Mouse (Mus musculus): ENCODE data around the gene Mapk12.
A peak's percentile ranks its signal among the peaks of the same experiment; 100 is the strongest.

Gene Mapk12

DNA sequence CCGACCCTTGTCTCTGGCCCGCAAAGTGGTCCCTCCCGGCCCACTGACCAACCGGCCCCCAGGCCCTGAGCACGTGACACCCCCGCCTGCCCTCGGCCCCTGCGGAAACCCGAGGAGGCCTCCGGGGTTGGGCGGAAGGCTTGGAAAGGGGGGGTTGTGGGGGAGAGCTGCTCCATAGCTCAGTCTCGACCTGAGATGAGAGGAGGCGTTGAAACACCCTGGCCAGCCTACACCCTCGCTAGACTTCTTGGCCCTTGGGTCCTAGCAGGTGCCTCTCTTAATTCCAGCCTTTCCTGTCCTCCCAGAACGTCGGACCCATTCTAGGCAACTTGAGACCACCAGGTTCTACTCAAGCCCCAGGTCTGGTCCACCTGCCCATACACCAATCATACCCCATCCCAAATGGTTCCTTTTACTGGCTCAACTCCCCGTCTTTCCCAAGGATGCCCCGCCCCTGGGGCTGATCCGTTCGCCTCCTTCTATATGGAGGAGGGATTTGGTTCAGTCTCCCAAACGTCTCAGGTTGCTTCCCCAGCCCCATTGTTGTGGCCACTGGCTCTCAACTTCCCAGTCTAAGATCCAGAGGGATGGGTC is at the start of gene Mapk12:
TSS of gene Mapk12 (minus strand) at position 45 of the 594 bp plus-strand sequence.
- peak; percentile 58 for DNase-seq (ENCODE audit: low spot score)

DNA sequence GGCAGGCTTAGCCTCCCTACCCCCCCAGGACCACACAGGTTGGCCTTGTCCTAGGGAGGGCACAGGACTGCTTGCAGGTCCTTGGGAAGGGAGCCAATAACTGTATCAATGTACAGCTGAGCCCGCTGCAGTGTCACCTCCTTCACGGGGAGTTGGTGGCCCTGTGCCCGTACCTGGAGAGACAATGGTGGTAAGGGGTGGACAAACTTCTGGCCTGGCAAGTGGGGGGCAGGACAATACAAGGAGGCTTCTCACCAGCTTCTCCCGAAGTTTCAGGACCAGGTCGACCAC is 44.4 kb upstream of the Mapk12 start:
- no peak for DNase-seq (ENCODE audit: low spot score)

DNA sequence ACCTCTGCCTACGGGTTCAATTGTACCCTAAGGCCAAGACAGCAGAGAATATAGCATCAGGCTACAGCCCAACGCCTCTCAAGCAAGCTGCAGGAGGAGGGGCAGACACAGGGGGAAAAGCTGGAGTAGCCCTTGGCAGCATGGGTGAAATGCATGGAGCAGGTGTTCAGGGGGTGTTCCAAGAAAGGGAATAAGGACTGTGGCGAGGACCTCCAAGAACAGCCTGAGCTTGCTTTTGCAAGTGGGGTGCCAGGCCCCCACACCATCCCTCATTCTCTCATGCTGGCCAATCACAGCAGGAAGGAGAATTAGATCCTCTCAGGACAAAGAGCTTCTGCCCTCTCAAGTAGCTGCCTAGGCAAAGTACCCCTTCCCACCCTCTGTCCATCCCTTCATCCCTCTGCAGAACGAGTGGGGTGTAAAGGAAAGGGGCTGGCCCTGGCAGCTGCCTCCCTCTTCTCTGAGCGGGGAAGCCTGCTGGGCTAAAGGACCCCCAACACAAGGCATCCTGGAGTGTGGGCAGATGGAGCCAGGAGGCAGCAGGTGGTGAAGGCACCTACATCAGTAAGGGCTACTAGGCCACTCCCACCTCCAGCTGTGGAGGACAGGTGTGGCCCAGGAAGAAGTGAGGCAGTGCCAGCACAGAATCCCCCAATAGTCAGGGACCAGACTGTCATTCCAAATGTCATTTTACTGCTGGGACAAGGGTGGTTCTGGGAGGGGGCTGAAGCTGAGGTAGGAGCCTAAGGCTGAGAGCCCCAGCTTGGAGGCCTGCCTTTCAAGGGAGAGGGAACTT is 43.8 kb upstream of the Mapk12 start:
- no peak for DNase-seq (ENCODE audit: low spot score)

DNA sequence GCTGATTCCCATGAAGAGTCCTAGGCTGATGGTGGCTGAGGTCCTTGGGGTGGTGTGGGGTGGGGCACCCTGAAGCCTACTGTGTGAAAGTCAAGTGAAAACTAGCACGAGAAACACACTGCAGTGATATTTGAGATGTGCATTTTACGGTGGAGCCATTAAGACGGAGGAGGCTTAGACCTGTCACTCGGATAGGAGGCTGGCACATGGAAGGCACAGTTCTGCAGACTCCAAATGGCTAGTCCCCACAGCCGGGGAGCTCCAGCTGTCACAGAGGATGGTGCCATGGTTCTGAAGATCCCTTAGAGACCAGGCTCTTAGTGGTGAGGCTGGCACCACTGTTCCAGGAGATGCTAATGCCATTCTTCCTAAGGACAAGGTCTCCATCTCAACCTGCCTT is 42.3 kb upstream of the Mapk12 start:
- DNase-seq (ENCODE audit: low spot score) = no peak

DNA sequence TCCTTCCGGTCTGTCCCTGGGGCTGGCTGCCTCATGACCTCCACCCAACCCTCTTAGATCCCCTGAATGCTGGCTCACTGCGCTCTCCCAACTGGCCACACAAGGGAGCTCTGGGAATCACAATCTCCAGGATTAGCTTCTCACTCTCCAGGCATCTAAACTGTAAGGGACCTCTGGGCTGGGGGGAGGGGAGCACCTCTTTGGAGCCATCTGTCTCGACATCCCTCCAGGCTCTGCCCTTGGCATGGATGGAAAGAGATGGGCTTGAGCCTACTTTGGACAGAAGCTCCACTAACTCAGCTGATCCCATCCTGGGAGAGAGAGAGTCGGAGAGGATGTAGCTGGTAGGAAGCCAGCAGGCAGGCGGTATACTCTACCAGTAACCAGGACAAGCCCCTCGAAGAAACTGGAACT is 41.8 kb upstream of the Mapk12 start:
- DNase-seq (ENCODE audit: low spot score) = no peak

DNA sequence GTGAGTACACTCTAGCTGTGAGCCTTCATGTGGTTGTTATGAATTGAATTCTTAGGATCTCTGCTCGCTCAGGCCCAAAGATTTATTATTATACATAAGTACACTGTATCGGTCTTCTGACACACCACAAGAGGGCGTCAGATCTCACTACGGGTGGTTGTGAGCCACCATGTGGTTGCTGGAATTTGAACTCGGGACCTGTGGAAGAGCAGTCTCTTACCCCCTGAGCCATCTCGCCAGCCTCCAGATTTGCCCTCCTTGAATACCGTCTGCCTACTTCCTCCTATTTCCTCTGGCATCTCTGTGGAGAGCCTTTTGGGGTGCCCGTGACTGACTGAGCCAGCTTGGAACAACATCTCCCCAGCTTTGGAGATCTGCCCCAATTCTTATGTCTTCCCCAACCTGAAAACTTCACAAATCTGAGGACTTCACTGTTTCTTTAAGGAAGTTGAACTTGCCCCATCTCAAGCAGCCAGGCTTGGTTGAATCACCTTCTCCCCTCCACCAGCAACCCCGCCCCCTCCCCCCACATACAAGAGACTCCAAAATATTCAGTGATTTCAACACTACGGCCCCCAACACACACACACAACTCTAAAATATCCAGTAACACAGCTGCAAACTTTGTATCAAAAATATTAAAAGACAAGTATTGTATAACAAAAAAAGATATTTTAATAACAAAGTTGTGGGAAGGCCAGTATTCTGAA is 41.2 kb upstream of the Mapk12 start:
- no peak for DNase-seq (ENCODE audit: low spot score)

DNA sequence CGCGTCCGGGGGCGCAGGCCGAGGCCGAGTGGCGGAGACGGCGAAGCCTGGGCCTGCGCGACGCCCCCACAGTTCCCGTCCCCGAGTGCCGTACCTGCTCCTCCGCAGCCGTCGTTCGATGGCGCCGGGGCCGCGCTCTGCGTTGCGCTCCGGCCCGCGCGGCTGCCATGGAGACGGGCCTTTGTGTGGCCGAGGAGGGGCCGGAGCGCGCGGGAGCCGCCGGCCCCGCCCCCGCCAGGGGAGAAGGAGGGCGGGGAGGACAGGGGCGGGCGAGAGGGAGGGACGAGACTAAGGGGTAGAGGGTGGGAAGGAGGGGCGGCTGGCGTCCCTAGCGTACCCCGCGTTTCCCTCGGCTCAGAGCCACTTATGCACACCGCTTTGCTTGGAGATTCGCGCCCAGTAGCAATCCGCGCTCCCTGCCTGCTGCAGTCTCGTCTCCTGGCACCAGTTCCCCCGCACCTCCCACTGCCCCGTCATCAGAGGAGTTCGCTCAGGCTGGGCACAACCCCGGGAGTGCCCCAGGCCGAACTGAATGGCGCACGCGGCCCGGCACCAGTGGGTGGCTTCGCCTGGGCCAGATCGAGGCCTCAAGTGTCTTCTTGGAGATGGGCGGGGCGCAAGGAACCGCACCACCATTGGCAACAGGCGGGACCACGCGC is 40.2 kb upstream of the Mapk12 start, which contains the start of gene Plxnb2:
TSS of gene Plxnb2 (minus strand) at position 218 of the 659 bp plus-strand sequence.
- peak; percentile 82 for DNase-seq (ENCODE audit: low spot score)

DNA sequence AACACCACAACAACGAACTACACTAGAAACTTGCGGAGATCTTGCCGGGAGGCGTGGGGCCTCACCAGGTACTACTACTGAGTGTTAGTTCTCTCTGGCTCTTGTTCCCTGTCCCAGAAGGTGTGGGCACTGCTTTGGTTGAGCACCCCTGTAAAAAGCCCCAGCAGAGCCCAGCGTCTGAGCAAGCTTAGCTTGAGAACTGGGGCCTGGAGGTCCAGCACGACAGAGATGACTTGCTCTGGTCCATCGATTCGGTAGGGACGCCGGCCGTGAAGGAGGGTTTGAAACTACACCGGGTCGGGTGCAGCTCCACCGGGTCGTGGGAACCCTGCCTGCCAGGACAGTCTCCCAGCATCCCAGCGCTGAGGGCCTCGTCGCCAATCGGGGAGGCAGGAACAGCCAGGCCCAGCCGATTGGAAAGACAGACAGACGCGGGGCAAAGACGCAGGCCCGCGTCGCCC is 39.6 kb upstream of the Mapk12 start:
- peak; percentile 17 for DNase-seq (ENCODE audit: low spot score)

DNA sequence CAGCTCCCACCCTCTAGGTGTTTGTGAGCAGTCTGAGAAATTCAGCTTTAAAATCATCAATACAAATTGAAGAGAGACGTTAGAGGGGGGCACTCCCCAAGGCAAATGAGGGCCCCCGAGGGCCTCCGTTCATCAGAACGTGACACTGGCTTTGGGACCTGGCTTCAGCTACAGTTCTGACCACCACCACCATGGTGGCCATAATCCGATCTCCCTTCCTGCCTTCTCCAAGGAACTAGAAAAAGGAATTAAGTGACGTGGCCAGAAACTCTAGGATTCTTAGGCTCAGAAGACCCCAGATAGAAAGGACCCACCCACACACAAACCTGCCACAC is 39.1 kb upstream of the Mapk12 start:
- DNase-seq (ENCODE audit: low spot score) = no peak

DNA sequence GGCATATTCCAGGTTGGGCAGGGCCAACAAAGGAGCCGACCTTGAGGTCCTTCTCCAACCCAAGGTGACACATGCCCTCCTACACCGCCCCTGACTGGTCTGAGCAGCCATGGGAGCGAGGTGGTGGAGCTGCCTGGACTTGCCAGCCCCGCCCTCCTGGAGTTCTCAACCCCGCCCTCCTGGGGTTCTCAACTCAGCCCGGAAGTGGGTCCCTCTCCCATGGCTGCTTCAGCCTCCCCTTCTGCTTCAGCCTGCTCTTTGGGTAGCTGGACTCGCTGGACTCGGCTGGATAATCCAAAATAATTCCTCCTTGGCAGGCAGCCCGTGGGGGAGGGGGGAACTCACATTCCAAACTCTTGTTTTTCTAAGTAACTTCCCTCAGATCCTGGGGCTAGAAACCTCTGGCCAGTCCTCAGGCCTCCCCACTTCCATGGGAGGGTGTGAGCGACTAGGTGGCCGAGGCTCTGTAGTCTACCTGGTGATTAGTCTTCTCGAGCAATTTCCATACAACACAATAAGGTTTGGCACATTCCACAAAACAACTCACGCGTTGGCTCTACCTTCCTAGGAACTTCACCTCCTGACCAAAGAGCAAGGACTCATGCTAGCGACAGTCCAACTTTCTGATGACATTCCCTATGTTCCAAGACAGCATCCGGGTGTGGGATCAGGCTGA is 38.6 kb upstream of the Mapk12 start:
- DNase-seq (ENCODE audit: low spot score) = peak; percentile 88

DNA sequence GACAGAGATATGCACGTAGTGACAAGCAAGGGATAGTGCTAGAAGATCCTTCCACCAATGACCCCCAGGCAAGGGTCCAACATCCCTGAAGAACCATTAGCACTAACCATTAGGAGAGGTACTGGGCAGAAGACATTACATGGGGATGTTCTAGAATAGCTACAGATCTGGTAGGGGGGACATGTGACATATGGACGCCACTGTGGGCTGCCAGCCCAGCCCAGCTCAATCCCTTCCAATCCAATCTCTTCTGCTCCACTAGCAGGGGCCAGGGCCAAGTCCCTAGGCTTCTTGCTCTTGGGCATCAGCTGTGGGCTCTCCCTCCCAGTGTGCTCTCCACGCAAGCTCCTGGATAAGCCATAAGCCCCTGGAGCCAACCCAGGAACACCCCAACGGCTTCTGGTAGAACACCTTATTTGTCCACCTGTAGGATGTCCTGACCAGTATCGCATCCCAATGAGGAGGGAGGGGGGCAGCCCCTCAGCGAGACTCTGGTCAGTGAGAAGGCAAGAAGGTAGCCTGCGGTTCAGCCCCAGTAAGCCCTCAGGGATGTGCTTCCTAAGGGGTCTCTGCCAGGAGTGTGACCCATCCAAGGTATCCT is 37.9 kb upstream of the Mapk12 start:
- DNase-seq (ENCODE audit: low spot score) = no peak

DNA sequence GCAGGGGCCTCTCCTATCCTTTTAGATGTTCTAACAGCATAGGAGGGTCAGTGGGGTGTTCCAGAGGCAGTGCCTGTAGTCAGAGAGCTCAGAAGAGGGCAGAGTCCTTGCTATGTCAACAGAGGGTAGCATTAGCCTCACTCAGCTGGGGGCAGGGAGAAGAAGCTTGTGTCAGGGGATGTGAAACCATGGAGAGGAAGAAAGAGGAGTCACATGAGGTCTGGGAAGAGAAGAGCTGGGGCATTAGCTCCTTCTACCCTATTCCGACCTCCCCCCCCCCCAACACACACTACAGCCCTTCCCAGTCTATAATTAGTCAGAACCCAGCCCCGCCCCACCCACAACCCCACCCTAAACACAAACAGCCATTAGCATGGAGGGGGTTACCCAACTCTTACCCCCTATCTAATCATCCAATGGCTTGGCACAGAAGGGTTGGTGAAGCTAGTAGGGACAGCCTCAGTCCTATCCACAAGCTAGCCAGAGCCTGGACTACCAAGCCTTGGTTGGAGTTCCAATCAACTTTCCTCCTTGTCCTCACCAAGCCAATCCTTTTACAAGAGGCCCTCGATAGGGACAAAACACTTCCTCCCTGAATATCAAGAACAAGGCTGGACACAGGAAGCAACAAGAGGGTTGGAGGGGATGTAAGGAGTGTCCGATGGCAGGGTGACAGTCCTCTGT is 37.2 kb upstream of the Mapk12 start:
- no peak for DNase-seq (ENCODE audit: low spot score)

DNA sequence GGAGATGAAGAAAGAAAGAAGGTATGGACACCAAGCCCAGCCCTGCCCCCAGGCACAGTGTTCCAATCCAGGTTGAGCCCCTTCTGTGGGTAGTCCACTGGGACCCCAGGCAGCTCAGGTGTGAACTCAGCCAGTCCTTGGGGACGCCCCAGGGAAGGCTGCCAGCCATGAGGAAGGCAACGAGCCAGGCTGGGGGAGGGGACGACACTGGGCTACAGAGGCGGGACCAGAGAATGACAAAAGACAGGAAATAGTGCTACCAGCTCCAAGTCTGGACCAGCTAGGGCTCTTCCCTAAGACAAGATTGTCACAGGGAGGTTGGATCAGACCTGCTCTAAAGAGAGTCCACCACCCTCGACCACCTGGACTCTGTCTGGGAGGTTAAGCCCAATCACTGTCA is 36.6 kb upstream of the Mapk12 start:
- DNase-seq (ENCODE audit: low spot score) = peak; percentile 90

DNA sequence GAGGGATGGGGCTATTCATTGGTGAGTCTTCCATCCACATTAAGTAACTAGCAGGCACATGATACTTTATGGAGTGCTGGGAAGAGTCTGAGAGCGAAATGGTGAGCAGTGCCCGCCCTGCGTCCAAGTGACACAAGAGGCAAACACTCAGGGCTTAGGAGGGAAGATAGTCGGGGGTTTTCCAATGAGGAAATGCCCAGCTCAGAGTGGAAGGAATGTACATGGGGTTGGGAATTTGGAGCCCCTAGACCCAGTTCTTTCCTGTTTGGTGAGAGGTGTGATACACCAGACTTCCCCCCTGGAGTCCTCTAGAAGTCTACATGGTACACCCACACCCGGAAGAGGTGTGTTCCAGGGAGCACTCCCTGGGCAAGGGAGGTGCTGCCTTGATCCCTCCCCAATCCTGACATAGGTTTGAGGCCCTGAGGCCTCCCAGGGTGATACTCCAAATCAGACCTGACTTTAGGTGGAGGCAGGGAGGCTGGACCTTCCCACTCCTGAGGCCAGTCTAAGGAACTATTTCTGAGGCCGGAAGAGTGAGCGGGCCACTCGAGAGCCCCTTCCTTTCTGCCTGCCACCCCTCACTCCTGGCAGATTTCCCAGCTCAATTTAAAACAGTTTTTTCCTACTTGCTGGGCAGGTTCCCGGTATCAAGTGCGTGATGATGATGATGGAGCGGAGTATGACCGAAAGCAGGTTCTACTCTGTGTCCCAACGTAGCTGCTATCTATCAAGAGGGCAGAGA is 35.1 kb upstream of the Mapk12 start:
- no peak for DNase-seq (ENCODE audit: low spot score)

DNA sequence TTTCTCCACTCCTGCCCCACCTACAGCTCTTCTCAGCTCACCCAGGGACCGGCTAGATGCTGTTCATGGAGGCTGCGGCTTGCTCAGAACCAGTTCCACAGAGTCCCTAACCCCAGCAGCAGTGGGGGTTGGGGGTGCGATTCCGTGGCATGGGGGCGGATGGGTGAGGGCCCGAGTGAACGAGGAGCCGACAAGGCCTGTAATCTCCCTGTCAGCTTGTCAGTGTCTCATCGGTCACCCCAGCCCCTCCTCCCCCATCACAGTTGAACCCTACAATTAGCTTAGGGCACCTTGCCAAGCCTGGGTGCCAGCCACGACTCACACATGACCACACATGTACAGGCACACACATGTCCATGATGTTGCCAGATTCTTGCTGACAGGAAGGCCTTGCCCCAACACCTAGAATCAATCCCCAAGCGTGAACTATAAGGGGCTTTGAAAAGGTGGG is 34.4 kb upstream of the Mapk12 start:
- DNase-seq (ENCODE audit: low spot score) = no peak

DNA sequence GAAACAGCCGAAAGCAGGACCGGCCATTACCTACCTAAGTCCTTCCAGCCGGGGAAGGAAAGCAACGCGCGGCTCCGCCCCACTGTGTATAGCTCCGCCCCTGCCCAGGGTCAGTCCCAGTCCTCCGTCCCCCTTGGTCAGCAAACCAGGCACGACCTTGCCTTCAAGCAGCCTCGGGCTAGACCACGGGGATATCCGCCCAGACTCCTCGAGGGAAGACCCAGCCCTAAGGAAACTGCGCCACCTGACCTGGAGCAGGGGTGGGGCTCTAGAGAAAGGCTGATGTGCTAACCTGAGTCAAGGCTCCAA is 33.4 kb upstream of the Mapk12 start:
- peak; percentile 69 for DNase-seq (ENCODE audit: low spot score)

DNA sequence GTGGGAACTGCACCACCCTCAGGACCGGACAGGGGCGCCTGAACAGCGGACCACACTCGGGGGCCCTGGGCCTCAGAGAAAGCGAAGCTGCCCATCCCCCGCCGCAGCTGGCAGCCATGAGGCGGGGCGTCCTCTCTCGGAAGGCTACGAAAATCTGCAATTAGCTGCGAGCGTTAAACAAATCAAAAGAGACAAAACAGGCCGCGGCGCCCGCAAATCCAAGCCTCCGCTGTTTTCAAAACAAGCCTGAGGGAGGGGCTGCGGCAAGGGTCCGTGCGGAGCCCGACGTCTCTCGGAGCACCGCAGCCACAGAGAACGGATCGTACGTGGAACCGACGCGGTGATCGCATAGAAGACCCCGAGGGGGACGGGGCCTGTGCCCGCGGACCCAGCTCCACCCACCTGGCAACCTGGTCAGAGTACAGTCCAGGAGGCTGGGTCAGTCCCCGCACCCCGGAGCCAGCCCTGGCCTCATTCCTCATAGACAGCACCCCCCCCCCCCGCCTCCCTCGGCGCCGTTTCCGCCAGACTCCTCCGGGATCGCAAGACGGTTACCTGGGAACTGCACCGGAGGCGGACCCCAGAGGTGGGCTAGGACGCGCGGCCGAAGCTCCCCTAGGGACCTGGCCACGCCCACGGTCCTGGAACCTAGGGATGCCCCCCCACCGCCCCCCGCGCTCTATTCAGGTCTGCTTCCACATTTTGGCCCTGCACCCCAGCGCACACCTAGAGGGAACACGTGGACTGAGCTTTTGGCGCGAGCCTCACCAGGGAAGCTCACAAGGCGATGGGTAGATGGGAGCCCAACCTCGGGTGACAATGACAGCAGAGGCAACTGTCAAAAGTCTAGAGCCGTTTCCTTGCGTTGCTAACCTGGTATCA is 32.8 kb upstream of the Mapk12 start:
- no peak for DNase-seq (ENCODE audit: low spot score)

DNA sequence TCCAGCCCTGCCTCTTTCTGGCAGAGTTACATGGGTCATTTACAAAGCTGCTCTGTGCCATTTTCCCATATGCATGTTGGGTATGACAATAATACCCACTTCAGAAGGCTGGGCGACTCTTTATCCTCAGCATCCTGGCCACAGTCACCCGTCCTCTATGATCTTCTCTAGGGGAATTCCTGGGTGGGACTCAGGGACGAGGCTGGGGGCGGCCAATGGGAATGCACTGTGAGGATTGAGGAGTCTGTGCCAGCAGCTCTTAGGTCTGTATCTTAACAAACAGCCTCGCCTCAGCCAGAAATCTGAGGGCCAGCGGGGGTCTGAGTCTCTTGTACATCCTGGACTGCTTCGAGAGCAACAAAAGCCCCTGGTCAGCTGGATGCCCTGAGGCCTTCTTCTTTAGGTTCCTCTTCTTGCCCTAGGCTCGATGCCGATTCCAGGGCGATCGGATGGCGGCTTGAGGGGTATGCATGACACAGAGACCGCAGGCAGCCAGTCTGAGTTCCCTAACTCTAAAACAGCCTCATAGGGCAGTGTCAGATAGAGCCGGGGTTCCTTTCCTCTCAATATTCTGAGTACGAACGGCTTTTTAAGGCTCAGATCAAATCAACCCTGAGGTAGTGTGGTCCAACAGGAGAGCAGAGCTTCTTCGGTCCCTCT is 31.9 kb upstream of the Mapk12 start:
- DNase-seq (ENCODE audit: low spot score) = no peak

DNA sequence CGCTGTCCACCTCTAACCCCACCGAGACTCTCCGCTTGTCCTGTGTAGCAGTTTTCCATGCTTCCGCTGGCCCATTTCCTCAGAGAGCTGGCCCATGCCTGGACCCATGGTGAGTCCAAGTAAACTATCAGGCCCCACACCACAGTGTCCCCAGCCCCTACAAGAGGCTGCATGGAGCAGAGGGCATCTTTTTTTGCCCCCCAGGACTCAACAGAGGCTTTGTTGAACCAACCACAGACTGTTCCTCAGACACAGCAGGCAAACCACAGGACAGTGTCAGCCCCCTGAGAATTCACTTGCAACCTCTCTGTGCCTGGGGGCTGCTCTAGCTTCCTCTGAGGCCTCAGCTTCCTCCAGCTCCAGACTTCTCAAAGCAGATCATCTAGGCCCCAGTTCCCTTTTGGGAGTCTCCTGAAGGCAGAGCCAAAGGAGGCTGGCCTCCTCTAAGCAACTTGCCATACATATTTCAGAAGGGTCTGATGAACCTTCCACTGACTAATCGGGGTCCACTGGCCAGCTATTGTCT is 31.1 kb upstream of the Mapk12 start:
- DNase-seq (ENCODE audit: low spot score) = no peak

Measured in urinary bladder, postnatal 14 days (tissue).